Mouse (Mus musculus) hindlimb bud, embryonic 11.5 days (tissue): ENCODE data around the gene Fam216b.

Source experiments
- DNase-seq: peaks from one replicate; pipeline ENCODE4 v3.0.0-alpha.2; 2012; ENCODE audit warnings: low read depth, low spot score; ENCODE audit errors: extremely low spot score

Gene Fam216b

GRCm38 (mm10) chr14:78048258-78048657, 40.5 kb downstream of the Fam216b start:
- DNase-seq: no peak

DNA sequence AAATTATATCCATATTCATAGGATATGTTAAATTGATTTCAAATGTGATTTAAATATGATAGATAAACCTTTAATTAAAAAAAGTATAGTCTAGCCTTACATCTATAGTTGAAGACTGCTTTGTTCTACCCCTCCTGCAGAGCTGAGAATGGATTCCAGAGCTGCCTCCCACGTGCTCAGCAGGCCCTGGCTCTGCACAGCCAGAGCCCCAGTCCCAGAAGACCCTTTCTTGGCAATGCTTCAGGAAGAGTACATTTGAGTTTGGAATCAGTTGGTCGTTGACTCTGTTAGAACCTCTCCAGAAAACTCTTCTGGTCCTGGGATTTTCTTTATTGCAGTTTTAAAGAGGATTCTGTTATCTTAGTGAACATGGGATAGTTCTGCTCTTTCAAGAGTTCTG, 45.7 kb downstream of the Fam216b start:
- DNase-seq: no peak

DNA sequence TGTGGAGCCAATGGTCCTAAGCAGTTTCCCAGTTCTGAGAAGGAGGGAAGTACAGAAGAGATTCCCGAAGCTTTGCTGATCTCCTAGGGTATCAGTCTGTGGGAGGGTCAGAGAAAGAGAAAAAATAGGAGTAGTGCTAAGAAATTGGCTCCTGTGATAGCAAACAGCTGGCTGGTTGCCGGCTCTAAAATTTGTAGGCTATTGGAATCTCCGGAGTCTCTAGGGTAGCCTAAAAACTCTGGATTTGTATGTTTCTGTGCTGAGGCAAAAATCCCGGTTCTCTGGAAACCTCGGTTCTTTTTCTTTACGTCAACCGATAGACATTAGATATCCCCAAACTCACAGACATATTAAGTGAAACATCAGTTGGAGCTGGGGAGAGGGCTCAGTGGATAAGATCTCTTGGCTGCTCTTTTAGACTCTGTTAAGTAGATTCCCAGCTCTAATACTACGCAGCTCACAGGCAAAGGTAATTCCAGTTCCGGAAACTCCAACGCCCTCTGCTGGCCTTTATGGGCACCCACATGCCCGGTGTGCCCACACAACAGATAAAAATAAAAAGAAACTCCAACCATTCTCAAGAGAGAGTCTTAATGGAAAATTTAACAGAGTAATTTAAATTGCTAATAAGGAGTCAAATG, 46.8 kb downstream of the Fam216b start:
- no peak for DNase-seq

DNA sequence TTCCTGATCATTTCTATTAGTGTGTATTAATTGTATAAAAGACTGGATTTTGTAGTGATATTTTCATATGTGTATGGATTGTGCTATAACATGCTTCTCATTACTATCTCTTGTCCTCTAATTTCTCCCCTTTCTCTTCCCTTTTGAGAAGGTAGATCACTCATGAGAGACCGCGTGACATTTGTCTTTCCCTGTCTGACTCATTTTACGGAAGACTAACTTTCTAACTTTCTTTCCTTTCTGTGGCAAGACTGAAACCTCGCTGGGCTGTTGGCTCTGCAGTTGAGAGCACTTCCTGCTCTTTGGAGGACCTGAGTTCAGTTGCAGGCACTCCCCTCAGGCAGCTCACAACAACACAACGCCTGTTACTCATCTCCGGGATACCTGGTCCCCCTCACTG, 48.2 kb downstream of the Fam216b start:
- no peak for DNase-seq

- DNase-seq: no peak
Observed at GRCm38 (mm10) chr14:78038876-78039275, 49.9 kb downstream of the Fam216b start.
